Mouse (Mus musculus): ENCODE data around the gene Pex7. TPM values are rescaled to one million over a fixed set of nuclear protein-coding genes. Genes with fewer than 3 reads are reported as not detected.

Gene Pex7
- total RNA-seq (2021): 41.4 and 42.3 TPM in 2 replicates
- long read RNA-seq, experiment 1, full-length matches to known transcripts: 55 of 66 reads
- long read RNA-seq, experiment 1, partial matches to known transcripts: 0 of 66 reads
- long read RNA-seq, experiment 1, other reads (novel, unspliced or antisense): 11 of 66 reads
- long read RNA-seq, experiment 2, full-length matches to known transcripts: 46 of 54 reads
- long read RNA-seq, experiment 2, partial matches to known transcripts: 1 of 54 reads
- long read RNA-seq, experiment 2, other reads (novel, unspliced or antisense): 7 of 54 reads

DNA sequence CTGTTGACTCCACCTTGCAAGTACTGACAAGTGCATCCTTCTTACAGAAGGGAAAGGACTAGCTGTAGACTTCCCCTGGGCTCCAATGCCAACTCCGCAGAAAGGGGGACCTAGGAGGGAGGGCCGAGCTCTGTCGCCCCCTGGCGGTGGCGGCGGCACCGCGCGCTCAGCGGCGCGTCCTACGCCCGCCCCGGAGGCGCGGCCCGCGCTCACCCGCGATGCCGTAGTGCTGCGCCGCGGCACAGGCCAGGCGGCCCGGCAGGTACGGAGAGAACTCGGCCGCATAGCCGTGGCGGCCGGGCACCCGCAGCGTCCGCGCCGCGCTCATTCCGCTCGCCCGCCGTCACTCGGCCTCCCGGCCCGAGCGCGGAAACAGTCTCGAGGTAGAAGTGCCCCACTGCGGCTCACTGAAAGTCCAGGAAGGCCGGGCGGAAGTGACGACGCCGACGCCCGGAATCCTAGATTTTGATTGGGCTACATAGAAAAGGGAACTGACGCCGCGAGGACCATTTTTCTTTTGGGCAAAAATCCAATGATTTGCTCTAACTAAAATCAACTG is at the start of gene Pex7:
TSS of gene Pex7 (minus strand) at position 444 of the 559 bp plus-strand sequence.
- peak; percentile 94 for DNase-seq

DNA sequence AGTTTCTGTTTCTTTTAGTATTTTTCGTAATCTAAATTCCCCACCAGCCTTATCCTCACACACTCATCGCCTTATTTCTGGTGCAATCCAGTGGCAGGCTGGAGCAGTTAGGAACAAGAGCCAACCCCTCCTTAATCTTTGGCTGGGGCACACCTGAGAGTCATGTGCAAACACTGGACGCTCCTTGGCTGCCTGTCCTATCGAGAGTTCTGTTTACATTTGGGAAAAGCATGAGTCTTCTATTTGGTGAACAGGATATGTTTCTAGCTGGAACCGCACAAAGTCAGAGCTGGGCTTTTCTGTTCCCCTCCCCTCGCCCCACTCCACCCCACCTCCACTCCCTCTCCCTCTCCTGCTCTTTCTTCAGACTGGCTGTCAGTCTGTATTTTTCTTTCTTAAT is 49.3 kb upstream of the Pex7 start:
- DNase-seq: no peak

DNA sequence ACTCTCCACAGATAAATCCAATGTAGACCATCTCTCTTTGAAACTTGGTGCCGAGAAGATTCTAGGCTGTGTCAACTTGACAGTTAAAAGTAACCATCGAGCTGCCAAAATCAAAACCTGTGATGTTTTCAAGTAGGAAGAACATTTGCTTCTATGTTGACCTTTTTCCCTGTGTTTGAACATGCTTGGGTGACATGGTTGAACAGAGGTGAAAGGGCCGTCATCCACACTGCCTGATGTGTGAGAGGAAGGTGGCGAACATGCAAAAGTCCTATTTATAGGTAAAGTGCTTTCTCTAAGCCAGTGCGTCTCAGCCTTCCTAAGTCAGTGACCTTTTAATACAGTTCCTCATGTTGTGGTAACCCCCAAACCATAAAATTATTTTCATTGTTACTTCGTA is 48.3 kb upstream of the Pex7 start:
- no peak for DNase-seq

DNA sequence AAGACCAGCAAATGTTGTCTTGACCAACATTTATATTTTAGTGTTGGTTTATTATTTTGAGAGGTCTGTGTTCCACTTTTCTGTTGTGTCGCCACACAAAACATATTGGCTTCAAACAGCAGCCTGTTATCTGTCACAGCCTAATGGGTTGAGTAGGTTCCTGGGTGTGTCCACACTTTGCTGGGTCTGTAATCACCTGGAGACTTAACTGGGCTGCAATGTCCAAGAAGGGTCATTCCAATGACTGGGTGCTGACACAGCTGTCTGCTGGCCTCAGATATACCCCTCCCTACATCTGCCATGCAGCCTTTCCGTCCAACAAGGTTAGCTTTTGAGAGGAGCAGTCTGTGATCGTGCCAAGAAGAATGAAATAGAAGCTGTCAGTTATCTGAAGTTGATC is 47.1 kb upstream of the Pex7 start:
- DNase-seq: no peak

DNA sequence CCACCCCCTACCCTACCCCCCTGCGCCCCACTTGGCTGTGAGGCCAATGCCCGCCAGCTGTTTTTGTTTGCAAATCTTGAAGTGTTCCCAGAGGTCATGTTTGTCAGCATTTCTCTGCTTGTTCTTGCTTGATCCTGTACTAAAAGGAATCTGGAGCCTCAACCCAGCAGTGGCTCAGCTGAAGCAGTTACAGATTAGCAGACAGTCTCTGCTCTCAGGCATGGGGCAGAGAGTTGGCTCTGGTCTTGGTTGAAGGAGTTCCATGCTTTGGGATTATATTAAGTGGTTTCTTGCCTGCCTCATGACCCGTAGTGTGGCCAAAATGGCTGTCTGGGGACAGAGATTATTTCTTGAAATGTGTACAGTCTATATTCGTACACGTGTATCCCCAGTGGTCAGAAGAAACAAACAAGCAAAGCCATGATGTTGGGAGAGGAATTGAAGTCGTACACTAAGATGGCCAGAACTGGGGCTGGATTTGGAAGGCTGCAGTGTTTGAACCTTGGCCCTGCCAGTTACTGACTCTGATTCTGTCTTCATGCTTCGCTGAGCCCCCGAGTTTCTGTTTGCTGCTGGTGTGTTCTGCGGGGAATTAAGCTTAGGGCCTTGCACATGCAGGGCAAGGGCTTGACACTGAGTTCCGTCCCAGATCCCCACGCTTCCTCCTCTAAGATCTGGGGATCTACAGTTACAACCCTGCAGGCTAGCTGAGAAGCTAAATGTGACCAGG is 45.7 kb upstream of the Pex7 start:
- DNase-seq: no peak

DNA sequence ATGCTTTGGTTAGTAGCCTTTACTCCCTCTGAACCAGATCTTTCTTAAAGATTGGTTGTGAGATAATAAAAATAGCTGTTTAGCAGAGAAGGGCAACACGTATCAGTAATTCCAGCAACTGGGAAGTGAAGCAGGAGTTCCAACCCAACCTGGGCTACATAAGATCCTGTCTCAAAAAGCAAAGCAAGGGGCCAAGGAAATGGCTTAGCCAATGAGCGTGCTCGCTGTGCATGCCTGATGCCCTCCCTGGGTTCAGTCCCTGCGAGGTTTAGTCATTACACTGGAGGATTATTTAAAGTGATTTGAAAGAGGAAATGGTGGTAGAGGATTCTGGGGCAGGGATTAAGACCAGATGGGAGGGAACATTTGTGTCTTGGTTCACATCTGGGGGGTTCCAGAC is 41.6 kb upstream of the Pex7 start:
- no peak for DNase-seq

DNA sequence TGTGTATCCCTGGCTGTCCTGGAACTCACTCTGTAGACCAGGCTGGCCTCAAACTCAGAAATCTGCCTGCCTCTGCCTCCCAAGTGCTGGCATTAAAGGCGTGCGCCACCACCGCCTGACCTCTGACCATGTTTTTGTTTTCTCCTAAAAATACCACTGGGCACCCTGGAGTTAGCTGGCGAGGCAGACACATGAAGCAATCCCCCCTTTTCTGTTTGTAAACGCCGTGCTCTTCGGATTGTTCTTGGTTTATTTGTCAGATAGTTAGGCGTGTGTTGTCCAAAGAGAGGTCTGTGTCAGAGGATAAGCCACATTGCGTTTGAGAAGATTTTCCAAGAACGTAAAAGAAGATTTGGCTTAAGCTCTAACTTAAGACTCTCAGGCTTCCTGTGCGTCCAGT is 40.9 kb upstream of the Pex7 start:
- no peak for DNase-seq

DNA sequence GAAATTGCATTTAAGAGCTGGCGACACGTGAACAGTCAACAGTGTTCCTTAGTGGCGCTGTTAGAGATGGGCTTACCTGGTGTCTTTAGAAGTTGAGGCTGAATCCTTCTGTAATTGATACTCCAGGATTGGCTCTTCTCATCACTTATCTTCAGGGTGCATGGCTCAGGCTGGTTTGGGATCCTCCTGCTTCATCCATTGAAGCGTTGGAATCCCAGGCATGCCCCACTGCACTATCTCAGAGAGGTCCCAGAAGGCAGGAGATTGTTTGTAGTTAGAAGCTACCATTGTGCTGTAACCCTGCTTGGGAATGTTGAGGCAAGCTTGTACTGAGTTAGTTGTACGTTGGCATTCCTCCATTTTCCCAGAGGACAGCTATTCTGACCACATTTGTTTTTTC is 40.4 kb upstream of the Pex7 start:
- DNase-seq: no peak

DNA sequence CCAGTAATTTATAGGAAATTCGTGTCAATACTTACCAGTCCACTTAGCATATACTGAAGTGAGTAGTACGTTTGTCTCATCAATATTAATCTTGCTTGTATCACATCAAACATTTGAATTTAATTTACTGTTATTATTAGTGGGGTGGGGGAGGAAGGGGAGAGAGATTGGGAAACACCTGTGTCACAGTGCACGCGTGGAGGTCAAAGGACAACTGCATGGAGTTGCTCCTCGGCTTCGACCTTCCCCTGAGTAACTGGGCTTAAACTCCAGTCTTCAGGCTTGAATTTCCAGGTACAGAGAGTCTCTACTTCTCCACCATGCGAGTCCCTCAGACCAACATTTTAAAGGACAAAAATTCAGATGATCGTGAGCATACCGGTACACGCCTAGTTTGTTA is 40.0 kb upstream of the Pex7 start:
- no peak for DNase-seq

DNA sequence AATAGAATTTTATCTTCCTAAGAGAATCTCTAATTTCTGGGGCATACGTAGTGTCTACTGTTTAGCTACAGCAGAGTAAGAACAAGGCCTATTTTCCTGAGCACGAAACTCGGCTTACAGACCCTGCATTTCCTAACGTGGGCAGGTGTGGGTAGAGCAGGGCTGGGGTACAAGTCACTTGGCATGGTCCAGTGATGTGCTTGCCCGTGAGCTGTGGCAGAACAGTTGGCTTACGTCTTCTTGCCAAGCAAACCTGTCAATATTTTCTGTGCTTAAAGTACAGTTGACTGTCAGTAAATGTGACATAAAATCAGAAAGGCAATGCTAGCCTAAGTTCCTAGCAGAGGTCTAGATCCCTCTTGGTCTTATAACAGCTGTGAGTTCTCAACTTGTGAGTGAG is 39.2 kb upstream of the Pex7 start:
- no peak for DNase-seq

DNA sequence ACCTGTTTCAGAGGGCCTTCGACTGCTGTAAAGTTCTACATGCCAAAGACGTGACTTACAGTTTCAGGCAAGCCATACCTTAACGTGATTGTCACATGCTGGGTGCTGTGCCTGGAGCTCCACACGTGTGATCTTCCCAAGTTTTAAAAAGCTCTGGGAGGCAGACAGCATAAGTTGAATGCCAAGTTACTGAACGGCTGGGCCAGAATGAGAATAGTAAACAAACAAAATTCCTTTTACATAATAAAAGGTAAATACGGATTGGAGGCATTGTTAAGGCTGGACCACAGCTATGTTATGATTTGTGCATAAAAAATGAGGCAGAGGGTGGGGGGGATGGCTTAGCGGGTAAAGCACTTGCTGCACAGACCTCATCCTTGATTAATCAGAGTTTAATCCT is 38.2 kb upstream of the Pex7 start:
- DNase-seq: no peak

DNA sequence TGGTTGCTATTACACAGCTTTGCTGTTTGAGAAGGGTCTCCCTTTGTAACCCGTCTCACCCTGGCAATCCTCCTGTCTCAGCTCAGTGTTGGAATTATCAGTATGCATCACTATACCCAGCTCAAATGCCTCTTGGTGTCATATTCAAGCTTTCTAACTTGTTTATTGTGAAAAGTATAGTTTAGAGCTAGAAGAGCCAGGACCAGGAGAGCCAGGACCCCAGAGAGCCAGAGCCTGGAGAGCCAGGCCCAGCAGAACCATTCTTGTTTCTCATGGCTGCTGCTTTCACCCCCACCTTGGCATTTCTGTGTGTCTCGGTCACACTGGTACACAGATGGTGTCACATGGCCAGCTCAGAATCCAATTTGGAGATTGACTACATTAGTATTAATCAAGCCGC is 35.1 kb upstream of the Pex7 start:
- DNase-seq: no peak

DNA sequence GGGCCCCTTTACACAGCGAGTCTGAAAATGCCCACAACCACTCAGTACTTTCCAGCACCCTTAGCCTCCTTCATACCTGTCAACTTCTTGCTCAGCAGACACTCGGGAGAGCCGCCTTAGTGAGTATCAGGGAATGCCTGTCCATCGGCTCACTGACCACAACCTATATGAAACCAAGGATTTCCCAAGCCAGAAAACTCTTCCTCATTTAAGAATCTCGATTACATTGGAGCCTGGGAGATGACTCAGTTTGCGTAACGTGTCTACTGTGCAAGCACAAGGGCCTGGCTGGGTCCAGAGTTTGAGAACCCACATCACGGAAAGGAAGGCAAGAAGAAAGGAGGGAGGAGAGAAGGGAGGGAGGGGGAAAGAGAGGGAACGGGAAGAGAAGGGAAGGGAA is 34.4 kb upstream of the Pex7 start:
- no peak for DNase-seq

DNA sequence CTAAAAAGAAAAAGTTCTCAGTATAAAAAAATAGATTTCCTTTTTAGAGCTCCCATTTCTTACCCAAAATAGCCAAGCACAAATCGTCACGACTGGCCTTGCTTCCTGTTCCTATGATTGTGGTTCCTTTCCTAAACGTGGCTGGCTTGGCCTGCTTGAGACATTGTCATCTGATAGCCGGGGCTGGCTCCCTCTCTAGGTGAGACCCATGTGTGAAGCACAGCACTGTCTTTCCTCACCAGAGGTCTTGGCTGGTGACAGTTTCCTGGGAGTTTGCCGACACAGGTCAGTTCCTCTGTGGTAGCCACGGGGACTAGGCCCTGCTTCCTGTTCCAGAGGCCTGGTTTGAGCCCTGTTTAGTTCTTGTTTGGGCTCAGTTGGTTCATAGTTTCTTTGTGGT is 33.6 kb upstream of the Pex7 start:
- peak; percentile 28 for DNase-seq

DNA sequence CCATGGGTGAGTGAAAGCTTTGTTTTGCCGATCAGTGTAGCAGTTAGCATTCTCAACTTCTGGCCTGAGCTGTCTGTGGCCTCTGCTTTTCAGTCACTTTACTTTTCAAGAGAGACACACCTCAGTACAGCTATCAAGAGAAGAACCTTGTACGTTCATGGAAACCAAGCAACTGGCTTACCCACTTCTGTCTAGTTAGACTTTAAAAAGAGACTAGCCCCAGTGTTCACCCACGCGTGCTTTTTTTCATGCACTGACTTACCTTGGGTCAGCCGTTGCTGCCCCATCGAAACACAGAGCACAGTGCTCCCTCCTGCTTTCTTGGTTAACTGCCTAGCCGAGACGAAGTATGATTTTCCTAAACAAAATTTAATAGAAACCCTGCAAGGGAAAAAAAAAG is 33.1 kb upstream of the Pex7 start:
- no peak for DNase-seq

DNA sequence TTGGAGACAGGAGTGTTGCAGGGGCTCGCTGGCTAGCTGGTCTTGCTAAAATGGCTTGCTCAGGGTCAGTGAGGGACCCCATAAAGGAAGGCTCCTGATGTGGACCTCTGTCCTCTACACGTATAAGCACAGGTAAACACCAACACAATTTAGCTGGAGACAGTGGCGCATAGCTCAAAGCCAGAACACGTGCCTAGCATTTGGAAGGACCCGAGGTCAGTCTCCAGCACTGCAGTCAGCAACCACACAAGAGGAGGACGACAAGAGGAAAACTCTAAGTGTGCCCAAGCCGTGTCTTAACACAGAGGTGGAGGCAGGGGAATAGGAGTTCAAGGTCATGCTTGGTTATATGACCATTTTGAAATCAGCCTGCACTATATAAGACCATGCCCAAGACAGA is 32.6 kb upstream of the Pex7 start:
- no peak for DNase-seq

DNA sequence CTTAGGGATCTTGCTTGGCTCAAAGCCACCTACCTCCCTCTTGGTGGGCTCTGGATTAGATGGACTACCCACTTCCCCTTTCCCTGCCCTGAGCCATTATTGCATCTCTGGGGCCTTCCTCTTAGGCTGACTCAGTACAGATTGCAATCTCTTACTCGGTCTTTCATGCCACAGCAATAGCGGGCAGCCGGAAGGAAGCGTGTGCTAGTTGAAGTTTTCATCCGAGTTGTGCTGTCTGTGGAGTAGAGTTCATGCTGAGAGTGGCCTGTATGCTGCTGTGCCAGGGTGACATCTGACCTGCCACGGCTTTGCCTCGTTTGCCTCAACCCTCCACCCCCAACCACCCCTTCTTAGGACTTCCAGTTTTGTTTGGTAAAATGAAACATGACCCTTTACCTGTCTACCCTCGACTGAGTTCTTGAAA is 31.8 kb upstream of the Pex7 start:
- DNase-seq: peak; percentile 48

DNA sequence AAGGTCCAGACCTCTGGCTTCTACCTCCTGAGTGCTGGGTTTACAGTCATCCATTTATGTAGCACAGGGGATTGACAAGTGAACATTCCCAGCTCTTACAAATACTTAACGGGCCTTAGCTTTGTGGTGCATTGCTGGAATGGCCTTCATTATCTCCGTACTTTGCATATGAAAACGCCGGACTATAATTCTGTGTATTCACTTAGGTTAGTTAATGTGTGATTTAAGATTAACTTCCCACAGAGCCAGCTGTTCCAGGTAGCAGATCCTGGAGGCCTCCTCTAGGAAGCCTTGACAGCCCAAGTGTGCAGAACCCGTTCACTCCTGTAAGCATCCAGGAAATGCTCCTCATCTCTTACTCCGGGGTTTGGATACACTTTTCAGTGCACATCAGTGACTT is 31.2 kb upstream of the Pex7 start:
- no peak for DNase-seq

DNA sequence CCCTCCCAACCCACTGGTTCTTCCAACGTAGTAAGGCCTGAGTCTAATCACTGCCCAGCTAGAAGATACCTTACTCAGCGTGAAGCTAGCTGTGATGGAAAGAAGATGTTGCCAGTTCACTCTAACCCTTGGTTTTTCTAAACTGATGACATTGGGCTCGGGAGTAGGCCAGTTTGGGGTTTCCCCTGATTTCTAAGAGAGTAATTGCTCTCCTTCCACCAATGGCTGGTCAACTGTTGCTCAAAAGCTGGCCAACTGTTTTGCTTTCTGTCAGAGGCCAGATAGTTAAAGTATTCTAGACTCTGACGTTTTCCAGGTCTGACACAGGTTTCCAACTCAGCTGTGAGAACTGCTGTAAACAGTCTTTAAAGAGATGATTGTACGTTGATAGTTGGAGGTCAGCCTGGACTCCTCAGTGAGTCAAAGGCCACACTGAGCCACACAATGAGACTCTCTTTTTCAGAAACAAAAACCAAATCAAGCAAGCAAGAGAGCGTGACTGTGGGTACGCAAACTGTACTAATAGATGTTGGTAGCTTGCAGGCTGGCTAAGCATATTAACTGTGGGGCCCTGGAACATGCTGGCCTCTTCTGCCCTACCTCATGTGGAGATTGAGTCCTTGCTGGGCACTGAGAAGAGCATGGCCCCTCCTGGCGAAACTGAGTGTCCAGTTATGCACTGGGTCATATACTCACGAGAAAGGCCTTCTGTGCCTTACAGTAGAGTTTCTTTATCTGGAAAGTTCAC is 29.6 kb upstream of the Pex7 start:
- DNase-seq: peak; percentile 31

DNA sequence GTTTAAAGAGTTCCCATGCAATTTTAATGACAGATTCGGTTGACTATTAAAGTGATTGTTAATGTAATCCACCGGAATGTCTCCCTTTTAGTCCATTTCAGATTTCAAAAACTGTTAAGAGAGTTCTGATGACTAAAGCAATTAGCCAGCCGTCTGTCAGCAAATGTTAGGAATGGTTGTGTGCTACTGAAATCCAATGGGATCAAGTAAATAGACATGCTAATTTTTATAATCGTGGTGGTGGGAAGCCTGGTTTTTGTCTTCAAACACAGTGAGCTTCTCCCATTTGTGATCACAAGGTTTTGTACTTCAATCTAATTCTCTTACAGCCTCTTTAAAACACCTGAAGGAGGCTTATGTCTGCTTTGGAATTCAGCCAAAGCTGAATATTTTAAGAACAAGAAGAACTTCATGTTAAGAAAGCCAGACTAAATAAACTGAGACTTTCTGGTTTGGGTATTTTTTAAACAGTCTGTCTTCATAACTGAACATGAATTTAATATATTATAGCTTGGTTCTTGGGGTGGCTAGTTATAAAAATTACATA is 28.4 kb upstream of the Pex7 start:
- no peak for DNase-seq

DNA sequence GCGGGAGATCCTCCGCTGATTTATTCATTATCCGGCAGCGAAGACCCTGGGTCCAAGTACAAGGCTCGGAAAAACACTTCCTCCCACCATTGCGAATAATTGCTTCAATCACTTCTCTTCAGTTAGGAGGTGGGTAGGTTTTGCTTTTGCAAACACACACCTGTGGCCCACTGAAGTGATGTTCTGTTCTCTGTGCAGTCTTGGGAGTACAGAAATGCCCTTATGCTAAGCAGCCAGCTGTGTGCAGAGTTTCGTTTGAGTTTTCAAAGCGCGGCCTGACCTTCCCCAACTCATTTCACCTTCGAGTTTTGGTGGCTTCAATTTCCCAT is 27.8 kb upstream of the Pex7 start:
- peak; percentile 23 for DNase-seq

DNA sequence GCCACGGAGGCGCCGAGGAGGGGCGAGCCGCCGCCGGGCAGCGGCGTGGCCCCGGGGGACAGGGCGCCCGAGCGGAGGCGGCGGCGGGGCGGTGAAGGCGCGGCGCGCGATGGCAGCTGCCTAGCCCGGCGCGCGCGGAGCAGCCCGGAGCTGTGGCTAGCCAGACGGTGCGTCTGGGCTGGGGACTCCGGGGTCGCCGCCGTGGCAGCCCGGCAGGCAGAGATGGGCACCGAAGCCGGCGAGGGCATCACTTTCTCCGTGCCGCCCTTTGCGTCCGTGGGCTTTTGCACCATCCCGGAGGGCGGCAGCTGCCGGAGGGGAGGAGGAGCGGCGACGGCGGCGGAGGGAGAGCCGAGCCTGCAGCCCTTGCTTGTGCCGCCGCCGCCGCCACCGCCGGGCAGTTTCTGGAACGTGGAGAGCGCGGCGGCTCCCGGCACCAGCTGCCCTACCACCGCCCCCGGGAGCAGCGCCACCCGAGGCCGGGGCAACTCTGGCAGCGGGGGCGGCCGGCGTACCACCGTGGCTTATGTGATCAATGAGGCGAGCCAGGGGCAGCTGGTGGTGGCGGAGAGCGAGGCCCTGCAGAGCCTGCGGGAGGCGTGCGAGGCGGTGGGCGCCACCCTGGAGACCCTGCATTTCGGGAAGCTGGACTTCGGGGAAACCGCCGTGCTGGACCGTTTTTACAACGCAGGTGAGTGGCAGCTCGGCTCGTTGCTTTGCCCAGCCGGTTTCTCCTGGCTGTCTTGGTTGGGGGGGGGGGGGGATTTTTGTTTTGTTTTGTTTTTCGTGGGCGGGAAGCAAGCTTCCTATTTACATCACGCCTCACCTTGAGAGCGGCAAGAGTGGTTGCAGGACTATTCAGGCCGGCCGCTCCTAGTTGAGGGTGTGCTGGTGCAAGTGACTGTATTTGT is 27.1 kb upstream of the Pex7 start, which contains the start of gene Map3k5:
TSS of gene Map3k5 (plus strand) at position 89 of the 911 bp plus-strand sequence.
- DNase-seq: peak; percentile 79
